Mouse (Mus musculus): ENCODE measurements around the gene 6330409D20Rik. TPM values are rescaled to one million over a fixed set of nuclear protein-coding genes. Genes with fewer than 3 reads are reported as not detected.

Gene 6330409D20Rik
- polyA plus RNA-seq, 1 experiment from 2014 or later: not detected

GRCm38 (mm10) chr2:32732695-32733094 is 8.1 kb downstream of the 6330409D20Rik start:
- H3K4me2 ChIP-seq (ENCODE audit: low read depth, low read length): no peak overlapping the region
- no peaks in the 10 kb centered on the region for H3K9me3 ChIP-seq (ENCODE audit: control insufficient read depth, low read length)
- H3K4me1 ChIP-seq (ENCODE audit: control insufficient read depth, insufficient read depth, low read length): peaks cover 45% of the 10 kb centered on the region
- H3K27me3 ChIP-seq (replicated peaks; ENCODE audit: control insufficient read depth, insufficient read depth, low read length): no peaks in the 10 kb centered on the region
- no peak for ATAC-seq
- WGBS: 78% methylated on average over 6 of the region's 6 CpGs
- no peak overlapping the region for H3K4me3 ChIP-seq (ENCODE audit: low read length)
- 0 out of 2 replicates have a peak, but pooled peaks cover under 1% of the 10 kb centered on the region for H3K36me3 ChIP-seq (ENCODE audit: control insufficient read depth, insufficient read depth, low read length)
- H3K9ac ChIP-seq (ENCODE audit: low read depth, low read length): no peak overlapping the region
- no peak overlapping the region for H3K27ac ChIP-seq (ENCODE audit: low read length)

GRCm38 (mm10) chr2:32731911-32732310 is 8.9 kb downstream of the 6330409D20Rik start:
- Histone ChIP-seq H3K9me3 (ENCODE audit: control insufficient read depth, low read length) (no peaks in the 10 kb centered on the region), H3K9ac (ENCODE audit: low read depth, low read length) (no peak overlapping the region), H3K27me3 (replicated peaks; ENCODE audit: control insufficient read depth, insufficient read depth, low read length) (no peaks in the 10 kb centered on the region), H3K4me1 (ENCODE audit: control insufficient read depth, insufficient read depth, low read length) (peaks cover 41% of the 10 kb centered on the region), H3K36me3 (ENCODE audit: control insufficient read depth, insufficient read depth, low read length) (no peaks in the 10 kb centered on the region), H3K4me2 (ENCODE audit: low read depth, low read length) (no peak overlapping the region), H3K27ac (ENCODE audit: low read length) (peak overlapping the region; percentile 76), H3K4me3 (ENCODE audit: low read length) (no peak overlapping the region)
- 47% methylated on average over 4 of the region's 4 CpGs for WGBS
- no peak for ATAC-seq

GRCm38 (mm10) chr2:32730854-32731253 is 10.0 kb downstream of the 6330409D20Rik start:
- Histone ChIP-seq H3K4me1 (ENCODE audit: control insufficient read depth, insufficient read depth, low read length) (peaks cover 33% of the 10 kb centered on the region), H3K4me3 (ENCODE audit: low read length) (peak overlapping the region; percentile 8; the same call in 1 of the 2 replicates), H3K9me3 (ENCODE audit: control insufficient read depth, low read length) (no peaks in the 10 kb centered on the region), H3K36me3 (ENCODE audit: control insufficient read depth, insufficient read depth, low read length) (no peaks in the 10 kb centered on the region), H3K9ac (ENCODE audit: low read depth, low read length) (peak overlapping the region; percentile 45), H3K4me2 (ENCODE audit: low read depth, low read length) (peak overlapping the region; percentile 40), H3K27ac (ENCODE audit: low read length) (peak overlapping the region; percentile 76), H3K27me3 (replicated peaks; ENCODE audit: control insufficient read depth, insufficient read depth, low read length) (no peaks in the 10 kb centered on the region)
- ATAC-seq: no peak
- 32% methylated on average over 11 of the region's 11 CpGs for WGBS

- ATAC-seq: no peak
- H3K9me3 ChIP-seq (ENCODE audit: control insufficient read depth, low read length): no peaks in the 10 kb centered on the region
- H3K4me1 ChIP-seq (ENCODE audit: control insufficient read depth, insufficient read depth, low read length): peaks cover 31% of the 10 kb centered on the region
- no peaks in the 10 kb centered on the region for H3K36me3 ChIP-seq (ENCODE audit: control insufficient read depth, insufficient read depth, low read length)
- H3K9ac ChIP-seq (ENCODE audit: low read depth, low read length): 0 out of 2 replicates have a peak overlapping the region, but pooled peaks have one; percentile 16
- 66% methylated on average over 4 of the region's 4 CpGs for WGBS
- no peaks in the 10 kb centered on the region for H3K27me3 ChIP-seq (replicated peaks; ENCODE audit: control insufficient read depth, insufficient read depth, low read length)
- H3K4me3 ChIP-seq (ENCODE audit: low read length): peak overlapping the region; percentile 6
- peak overlapping the region; percentile 52; the same call in 1 of the 2 replicates for H3K4me2 ChIP-seq (ENCODE audit: low read depth, low read length)
- peak overlapping the region; percentile 76 for H3K27ac ChIP-seq (ENCODE audit: low read length)
Measured at GRCm38 (mm10) chr2:32729547-32729946, 11.3 kb downstream of the 6330409D20Rik start.

GRCm38 (mm10) chr2:32728463-32728862 is 12.4 kb downstream of the 6330409D20Rik start:
- H3K4me2 ChIP-seq (ENCODE audit: low read depth, low read length): peak overlapping the region; percentile 52
- peak overlapping the region; percentile 44 for H3K4me3 ChIP-seq (ENCODE audit: low read length)
- H3K27me3 ChIP-seq (replicated peaks; ENCODE audit: control insufficient read depth, insufficient read depth, low read length): no peaks in the 10 kb centered on the region
- peak overlapping the region; percentile 45; the same call in 1 of the 2 replicates for H3K27ac ChIP-seq (ENCODE audit: low read length)
- H3K9ac ChIP-seq (ENCODE audit: low read depth, low read length): peak overlapping the region; percentile 62
- H3K9me3 ChIP-seq (ENCODE audit: control insufficient read depth, low read length): no peaks in the 10 kb centered on the region
- H3K36me3 ChIP-seq (ENCODE audit: control insufficient read depth, insufficient read depth, low read length): no peaks in the 10 kb centered on the region
- ATAC-seq: peak; percentile 14
- H3K4me1 ChIP-seq (ENCODE audit: control insufficient read depth, insufficient read depth, low read length): peaks cover 27% of the 10 kb centered on the region
- WGBS: 35% methylated on average over 7 of the region's 7 CpGs

- Histone ChIP-seq H3K9ac (ENCODE audit: low read depth, low read length) (peak overlapping the region; percentile 62), H3K4me1 (ENCODE audit: control insufficient read depth, insufficient read depth, low read length) (peaks cover 27% of the 10 kb centered on the region), H3K36me3 (ENCODE audit: control insufficient read depth, insufficient read depth, low read length) (no peaks in the 10 kb centered on the region)
Measured at GRCm38 (mm10) chr2:32727435-32727834, 13.4 kb downstream of the 6330409D20Rik start.

GRCm38 (mm10) chr2:32724832-32725790 is 15.7 kb downstream of the 6330409D20Rik start:
- 69% methylated on average over 16 of the region's 16 CpGs for WGBS
- Histone ChIP-seq H3K4me1 (ENCODE audit: control insufficient read depth, insufficient read depth, low read length) (peaks cover 30% of the 10 kb centered on the region), H3K27me3 (replicated peaks; ENCODE audit: control insufficient read depth, insufficient read depth, low read length) (no peaks in the 10 kb centered on the region), H3K9ac (ENCODE audit: low read depth, low read length) (peak overlapping the region; percentile 8; the same call in 1 of the 2 replicates), H3K9me3 (ENCODE audit: control insufficient read depth, low read length) (no peaks in the 10 kb centered on the region), H3K27ac (ENCODE audit: low read length) (no peak overlapping the region; the same call in 1 of the 2 replicates), H3K4me2 (ENCODE audit: low read depth, low read length) (no peak overlapping the region), H3K36me3 (ENCODE audit: control insufficient read depth, insufficient read depth, low read length) (no peaks in the 10 kb centered on the region), H3K4me3 (ENCODE audit: low read length) (no peak overlapping the region)
- ATAC-seq: no peak

More at GRCm38 (mm10) chr2:32727435-32727834, 13.4 kb downstream of the 6330409D20Rik start:
- Histone ChIP-seq H3K4me2 (ENCODE audit: low read depth, low read length) (peak overlapping the region; percentile 52), H3K4me3 (ENCODE audit: low read length) (peak overlapping the region; percentile 44), H3K27ac (ENCODE audit: low read length) (no peak overlapping the region; the same call in 1 of the 2 replicates), H3K27me3 (replicated peaks; ENCODE audit: control insufficient read depth, insufficient read depth, low read length) (no peaks in the 10 kb centered on the region), H3K9me3 (ENCODE audit: control insufficient read depth, low read length) (no peaks in the 10 kb centered on the region)
- peak; percentile 97 for ATAC-seq
- WGBS: 0% methylated on average over 16 of the region's 16 CpGs

GRCm38 (mm10) chr2:32724149-32724548 is 16.7 kb downstream of the 6330409D20Rik start:
- Histone ChIP-seq H3K36me3 (ENCODE audit: control insufficient read depth, insufficient read depth, low read length) (no peaks in the 10 kb centered on the region), H3K27ac (ENCODE audit: low read length) (no peak overlapping the region), H3K27me3 (replicated peaks; ENCODE audit: control insufficient read depth, insufficient read depth, low read length) (no peaks in the 10 kb centered on the region), H3K4me2 (ENCODE audit: low read depth, low read length) (no peak overlapping the region), H3K4me1 (ENCODE audit: control insufficient read depth, insufficient read depth, low read length) (peaks cover 25% of the 10 kb centered on the region), H3K9me3 (ENCODE audit: control insufficient read depth, low read length) (no peaks in the 10 kb centered on the region), H3K4me3 (ENCODE audit: low read length) (no peak overlapping the region), H3K9ac (ENCODE audit: low read depth, low read length) (no peak overlapping the region)
- no peak for ATAC-seq
- WGBS: 84% methylated on average over 4 of the region's 4 CpGs

- no peak overlapping the region for H3K4me3 ChIP-seq (ENCODE audit: low read length)
- H3K4me1 ChIP-seq (ENCODE audit: control insufficient read depth, insufficient read depth, low read length): peaks cover 18% of the 10 kb centered on the region
- no peak overlapping the region for H3K27ac ChIP-seq (ENCODE audit: low read length)
- WGBS: 65% methylated on average over 3 of the region's 3 CpGs
- H3K9ac ChIP-seq (ENCODE audit: low read depth, low read length): no peak overlapping the region
- no peak for ATAC-seq
- H3K4me2 ChIP-seq (ENCODE audit: low read depth, low read length): peak overlapping the region; percentile 36; the same call in 1 of the 2 replicates
- no peaks in the 10 kb centered on the region for H3K36me3 ChIP-seq (ENCODE audit: control insufficient read depth, insufficient read depth, low read length)
- H3K9me3 ChIP-seq (ENCODE audit: control insufficient read depth, low read length): no peaks in the 10 kb centered on the region
- no peaks in the 10 kb centered on the region for H3K27me3 ChIP-seq (replicated peaks; ENCODE audit: control insufficient read depth, insufficient read depth, low read length)
Measured at GRCm38 (mm10) chr2:32722581-32722980, 18.2 kb downstream of the 6330409D20Rik start.
